Mouse (Mus musculus) cerebellum, postnatal 10 days (tissue): Measurements from ENCODE around the gene Slc25a1.
"Not testable (repeated sequence)": the region's sequence is repeated elsewhere in the genome, so short reads cannot be mapped to it uniquely, and the experiment has no call there.

ENCODE experiments used
- DNase-seq, 2 experiments: peaks; one replicate each; pipeline ENCODE4 v3.0.0; 2021; ENCODE audit warnings: mixed read lengths in 2 of 2

The Slc25a1 gene

DNA sequence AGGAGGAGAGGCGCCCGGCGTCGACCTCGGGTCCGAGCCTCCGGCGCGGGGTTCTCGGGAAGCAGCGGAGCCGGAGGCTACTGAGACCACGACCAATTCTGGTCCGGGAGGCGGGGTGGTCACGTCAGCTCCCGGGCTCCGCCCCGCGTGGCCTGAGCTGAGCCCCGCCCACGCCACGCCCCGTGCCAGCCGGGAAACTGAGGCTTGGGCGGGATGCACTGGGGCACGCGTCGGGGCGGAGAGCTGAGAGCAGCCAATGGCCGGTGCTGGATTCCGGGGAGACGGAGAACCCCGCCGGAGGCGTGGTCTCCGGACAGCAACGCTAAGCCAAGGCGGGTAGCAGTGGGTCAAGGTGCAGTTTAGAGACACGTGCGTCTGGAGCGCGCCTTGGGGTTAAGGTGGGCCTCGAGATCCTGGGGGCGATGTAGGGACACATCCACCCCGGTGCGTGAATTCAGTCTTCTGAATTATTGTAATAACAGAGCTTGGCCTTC is at the start of gene Slc25a1:
Gene Slc25a1, minus strand, starts transcription at position 133 of the 494 bp plus-strand sequence.
- DNase-seq, result peak; percentile 82 to 88

DNA sequence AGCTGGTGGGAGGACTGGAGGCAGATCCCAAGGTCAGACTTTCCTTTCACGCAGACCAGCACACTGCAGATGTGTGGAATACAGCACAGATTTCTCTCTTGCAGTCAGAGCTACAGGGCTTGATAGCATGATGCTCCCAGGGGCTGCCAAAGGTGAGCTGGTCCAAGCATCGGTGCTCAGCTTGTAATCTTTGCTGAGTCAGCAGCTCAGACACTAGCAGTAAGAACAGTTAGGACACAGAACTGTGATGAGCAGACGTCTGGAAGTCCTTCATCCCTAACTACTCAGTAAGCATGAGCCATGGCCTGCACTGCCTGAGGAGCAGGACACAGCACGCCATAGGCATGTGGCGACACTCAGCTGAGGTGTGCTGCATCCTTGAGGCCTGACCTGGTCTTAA is 43.8 kb upstream of the Slc25a1 start:
- no peak for DNase-seq

DNA sequence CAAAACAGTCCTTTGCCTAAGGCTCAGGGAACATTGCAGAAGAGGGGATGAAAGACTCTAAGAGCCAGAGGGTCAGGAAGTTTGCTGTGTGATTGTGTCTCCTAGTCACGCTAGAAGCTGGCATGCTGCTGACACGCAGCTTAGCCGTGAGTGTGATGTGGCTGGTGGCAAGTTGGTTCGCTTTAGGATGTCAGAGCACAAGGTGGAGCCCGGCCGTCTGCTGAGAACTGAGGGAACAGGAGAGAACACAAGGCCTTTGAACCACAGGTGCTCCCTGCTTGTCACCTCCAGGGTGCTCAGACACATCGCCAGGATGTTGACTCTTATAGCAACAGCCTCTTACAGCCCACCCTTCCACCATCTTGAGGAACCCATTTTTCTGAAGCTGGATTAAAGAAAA is 34.1 kb upstream of the Slc25a1 start:
- DNase-seq, result no peak

DNA sequence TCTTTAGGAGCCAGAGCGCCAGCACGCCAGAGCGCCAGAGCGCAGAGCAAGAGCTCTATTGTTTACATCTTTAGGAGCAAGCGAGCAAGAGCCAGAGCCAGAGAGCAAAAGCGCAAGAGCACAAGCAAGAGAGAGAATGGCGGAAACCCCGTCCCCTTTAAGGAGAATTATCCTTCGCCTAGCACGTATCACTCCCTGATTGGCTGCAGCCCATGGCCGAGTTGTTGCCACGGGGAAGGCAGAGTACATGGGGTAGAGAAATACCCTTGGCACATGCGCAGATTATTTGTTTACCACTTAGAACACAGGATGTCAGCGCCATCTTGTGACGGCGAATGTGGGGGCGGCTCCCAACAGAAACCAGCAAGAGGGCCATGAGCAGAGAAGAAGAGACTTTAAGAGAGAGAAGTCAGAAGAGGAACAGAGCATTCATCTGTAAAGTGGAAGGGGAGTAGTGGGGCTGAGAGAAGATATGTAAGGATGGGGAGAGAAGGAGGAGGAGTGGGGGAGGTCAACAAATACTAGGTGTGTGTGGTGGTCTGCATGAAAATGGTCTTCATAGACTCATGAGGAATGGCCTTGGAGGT is 28.1 kb upstream of the Slc25a1 start:
- DNase-seq, result not testable (repeated sequence)

DNA sequence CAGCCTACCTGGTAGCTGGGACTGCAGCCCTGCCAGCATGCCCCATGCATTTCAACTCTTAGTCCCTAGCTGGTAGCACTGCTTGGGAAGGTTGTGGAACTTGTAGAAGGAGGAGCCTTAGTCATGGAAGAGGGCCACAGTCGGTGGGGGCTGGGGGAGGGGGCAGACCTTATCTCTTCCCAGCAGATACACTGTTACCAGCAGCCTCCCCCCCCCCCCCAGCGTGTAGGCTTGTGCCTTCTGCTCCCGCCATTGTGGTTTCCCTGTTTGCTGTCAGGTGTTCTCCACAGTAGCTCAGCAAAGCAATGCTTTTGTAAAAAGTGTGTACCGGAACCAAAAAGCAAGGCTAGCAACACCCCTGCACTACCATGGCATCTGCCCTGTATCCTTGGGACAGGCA is 23.6 kb upstream of the Slc25a1 start:
- no peak for DNase-seq

DNA sequence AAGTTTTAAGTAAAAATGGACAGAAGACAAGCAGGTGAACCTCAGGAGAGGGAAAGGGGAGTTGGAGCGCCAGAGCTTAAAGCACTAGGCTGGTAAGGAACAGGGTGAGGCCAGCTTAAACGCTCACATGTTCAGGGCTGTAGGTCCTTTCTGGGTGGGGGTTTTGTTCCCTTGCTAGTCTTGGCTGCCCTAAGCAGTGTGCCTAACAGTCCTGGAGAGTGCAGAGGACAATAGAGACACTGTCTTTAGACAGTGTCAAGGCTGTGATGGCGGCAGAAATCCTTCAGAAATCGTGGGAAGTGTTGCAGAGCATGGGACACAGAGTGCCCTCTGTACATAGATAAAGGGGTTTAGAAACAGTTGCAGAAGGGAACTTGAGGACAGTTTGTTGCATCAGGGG is 22.0 kb upstream of the Slc25a1 start:
- DNase-seq, result no peak

DNA sequence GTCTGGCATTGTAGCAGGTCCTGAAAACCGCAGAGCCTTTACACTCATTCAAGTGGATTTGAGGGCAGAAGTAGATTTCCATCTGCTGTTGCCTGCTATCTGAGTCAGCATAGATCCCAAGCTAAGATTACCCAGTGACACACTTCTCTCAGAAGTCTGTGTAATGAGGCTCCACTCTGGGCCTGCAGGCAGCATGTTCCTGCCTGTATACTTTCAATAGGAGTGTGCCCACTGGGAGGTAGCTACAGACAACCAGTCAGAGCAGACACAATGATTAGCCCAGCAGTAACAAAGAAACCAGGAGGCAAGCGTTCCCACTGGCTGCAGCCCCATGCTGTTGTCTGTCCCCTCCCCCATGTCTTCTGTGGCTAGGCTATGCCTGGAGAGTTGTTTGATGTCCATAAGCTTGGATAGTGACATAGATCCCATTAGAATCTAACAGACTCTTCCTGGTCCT is 21.4 kb upstream of the Slc25a1 start:
- DNase-seq, result no peak

DNA sequence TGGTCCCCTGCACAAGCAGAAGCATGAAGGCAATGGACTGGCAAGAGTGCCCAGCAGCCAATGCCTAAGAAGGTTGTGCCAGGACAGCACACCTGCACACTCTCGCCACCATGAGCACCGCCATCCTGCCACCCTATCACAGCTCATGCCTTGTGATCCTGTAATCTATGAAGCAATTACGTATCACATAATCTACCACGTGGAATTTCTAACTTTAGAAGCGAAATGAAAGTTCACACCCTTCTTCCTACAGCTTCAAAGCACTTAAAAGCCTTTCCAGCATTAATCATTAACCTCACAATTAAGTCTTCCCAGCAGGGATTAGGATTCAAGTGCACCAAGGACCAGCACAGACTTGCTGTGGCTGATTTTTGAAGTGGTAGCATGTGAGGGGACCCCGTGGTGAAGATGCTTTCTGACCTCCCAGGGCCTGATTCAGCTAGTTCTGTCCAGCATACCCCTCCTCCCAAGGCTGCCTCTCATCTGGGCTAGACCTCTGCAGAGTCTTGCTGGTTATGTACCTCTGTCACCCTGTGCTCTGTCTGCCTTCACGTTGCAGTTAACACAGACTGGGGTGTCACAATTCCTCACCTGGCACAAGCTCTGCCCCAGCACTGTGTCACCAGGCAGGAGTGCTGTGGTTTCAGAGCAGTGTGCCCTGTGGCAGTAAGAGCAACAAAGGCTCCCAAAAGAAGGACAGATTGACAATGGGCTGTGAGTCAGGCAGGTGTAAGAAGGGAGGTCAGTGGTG is 17.2 kb upstream of the Slc25a1 start:
- no peak for DNase-seq

DNA sequence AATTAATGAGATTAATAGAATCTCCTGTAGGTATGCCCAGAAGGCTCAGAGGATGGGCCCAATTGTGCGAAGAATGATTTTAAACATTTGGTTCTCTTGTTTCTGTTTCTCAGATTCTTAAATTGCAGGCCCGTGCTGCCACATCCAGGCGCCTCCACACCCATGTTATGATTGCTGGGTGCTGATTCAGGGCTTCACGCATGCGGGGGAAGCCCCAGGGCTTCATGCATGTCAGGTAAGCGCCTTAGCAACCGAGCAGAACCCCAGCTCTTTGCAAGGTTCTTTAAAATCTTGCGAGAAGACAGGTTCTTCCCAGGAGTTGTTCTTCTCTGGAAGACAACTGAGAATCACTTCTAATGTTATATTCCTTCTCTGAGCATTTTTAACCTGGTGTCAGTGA is 15.4 kb upstream of the Slc25a1 start:
- no peak for DNase-seq

DNA sequence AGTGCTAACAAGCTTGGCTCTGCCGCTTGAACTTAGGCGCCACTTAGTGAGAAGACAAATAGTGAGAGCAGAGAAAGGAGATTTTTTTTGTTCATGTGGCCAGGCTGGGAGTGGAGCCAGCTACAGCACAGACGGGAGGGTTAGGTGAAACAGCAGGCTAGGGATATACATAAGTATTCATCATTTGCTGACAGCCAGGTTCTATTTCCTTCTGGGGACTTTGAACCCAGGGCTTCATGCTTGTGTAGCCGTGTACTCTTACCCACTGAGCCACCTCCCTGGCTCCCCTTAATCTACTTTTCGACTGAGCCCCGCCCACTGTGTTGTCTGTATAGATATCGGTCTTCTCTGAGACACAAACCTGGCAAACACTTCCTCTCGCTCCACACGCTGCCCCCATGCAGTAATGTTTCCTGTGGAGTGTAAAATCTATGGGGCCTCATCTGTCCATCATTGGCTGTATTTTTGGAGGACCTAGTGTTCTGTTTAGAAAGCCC is 11.3 kb upstream of the Slc25a1 start:
- DNase-seq, result peak in 1 of 2 experiments; percentile 43

DNA sequence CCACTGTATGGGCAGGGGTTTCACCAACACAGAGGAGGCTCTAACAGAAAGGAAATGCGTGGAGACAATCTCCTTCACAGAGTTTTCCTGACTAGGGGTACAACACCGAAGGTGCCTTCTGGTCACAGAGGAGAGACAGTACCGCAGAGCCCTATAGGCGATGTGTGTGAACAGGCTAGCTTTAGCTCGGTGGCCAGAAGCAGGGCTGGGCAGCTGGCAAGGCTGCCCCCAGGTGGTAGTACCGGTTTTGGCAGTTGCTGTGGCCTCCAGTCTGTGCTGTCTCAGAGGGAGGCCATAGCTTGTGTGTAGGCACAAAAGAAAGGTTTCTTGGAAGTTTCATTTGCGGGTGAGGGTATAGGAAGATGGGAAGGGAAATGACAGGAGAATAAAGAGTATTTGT is 10.8 kb upstream of the Slc25a1 start:
- peak; percentile 77 to 83 for DNase-seq

DNA sequence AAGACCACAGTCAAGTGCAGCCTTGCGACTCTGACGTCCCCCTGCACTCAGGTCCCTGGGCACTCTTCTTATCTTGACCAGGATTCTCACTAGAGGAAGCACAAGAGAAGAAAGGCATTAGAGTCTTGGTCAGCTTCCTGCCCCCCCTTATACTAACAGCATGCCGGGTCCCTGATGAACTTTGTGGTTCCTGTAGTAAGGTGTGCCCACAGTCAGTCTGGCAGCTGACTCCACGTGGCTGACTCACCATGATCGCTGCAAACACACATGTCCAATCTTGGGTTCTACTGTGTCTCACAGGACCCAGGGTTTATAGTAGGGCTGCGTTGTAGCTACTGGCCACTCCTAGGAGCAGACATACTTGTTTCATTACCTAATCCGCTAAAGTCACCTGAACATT is 10.2 kb upstream of the Slc25a1 start:
- DNase-seq, result no peak

DNA sequence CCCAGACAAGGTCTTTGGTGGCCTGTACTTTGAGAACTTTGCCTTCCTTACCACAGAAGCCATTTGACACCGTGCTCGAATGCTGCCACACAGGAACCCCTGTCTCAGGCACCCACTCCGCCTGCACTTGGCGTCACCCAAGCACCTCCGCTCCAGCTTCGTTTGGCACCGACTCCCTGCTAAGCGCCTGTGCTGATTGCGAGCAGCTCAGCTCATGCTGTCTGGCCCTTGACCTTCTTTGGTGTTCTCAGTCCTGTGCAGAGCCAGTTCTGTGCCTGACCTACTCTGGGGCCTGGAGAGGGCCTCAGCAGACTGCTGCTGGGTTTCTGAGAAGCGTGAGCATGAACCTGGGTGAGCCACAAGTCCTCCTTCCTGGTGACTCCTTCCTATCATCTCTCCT is 8.8 kb upstream of the Slc25a1 start:
- DNase-seq, result no peak

DNA sequence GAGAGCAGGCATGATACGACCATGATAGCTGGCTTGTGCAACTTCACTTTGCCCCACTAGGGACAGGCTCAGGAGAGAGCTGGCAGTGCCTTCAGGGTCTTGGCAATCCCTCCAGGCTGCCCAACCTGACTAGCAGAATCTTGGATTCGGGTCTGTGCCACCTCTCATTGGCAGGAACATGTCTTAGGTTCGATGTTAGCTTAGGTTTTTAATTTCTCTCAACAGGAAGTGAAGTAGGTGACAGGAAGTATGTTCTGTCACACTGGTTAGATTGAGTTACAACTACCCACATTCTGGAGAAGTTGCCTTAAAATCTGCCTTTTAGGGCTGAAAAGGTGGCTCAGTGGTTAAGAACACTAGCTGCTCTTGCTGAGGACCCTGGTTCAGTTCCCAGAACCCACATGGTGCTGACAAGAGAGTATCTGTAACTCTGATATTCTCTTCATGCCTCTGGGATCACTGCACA is 6.5 kb upstream of the Slc25a1 start:
- no peak for DNase-seq

DNA sequence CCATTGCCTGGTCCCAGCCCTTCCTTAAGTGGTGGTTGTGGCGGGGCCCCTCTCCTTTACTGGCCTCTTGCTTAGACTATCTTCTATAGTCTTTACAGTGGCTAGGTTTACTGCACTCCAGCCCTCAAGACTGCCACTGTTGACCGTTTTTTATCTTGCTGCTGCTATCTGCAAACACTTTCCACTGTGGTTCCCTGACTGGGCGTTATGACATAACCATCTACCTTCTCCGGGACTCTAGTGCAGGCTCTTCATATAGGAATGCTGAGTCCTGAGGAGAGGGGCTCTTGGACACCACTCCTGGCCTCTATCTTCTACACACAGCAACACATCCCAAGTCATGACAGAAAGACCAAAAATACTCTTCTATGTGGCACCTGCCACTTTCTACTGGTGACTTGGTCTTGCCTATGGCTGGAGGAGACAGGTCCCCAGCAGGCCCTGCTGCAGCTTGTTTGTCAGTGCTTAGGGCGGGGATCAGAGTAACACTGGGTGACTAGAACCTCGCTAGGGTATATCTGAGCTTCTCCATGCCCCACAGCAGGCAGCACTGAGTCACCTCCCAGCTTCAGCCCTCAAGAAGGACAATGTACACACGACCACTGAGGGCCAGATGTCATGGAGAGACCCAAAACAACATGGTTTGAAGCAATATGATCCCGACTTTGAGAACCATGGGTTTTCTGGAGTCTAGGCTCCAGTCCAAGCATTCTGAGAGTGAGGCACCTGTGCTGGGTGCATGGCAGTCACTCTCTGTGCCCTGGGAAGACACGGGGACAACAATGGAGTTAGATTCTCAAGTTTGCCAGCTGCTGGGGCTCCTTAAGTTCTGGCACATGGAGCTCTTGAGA is 5.8 kb upstream of the Slc25a1 start:
- DNase-seq, result no peak

DNA sequence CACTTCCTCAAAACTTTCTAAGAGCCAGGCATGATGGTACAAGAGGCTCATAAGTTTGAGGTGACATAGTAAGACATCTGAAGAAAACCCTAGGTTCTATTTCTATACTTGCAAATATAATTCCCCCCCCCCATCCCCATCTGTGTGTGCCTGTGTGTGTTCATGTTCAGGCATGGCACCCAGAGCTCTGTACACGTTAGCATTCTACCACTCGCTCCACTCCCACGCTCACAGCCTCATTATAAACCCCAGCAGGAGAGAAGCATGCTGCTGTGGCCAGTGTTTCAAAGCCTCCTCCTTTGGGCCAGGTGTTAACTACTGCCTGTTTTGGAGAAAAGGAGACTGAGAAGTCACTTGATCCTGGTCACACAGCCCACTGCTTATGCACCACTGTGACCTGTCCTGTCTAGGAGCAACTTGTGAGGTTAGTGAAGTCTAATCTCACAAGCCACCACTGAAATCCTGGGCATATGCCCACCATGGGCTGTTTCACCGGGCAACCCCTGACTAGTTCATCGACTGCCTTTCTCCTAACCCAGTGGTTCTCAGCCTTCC is 4.0 kb upstream of the Slc25a1 start:
- DNase-seq, result no peak

DNA sequence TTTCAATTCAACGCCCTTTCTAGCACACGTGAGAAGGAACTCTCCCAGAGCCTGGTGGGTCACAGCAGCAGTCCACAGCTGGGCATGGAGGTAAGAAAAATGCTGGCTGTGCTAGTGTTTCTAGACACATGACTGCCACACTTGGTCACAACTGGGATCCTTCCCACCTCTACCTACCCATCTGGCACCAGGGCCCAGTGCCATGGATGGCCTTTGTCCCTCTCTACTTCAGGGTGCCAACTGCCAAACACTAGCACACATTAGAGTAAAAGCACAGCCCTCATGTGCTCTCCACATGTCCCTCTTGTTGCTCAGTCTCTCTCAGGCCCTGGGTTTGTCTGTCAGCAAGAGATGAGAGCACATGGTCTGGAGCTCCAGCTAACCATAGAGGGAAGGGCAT is 1.6 kb upstream of the Slc25a1 start:
- peak; percentile 54 to 65 for DNase-seq

DNA sequence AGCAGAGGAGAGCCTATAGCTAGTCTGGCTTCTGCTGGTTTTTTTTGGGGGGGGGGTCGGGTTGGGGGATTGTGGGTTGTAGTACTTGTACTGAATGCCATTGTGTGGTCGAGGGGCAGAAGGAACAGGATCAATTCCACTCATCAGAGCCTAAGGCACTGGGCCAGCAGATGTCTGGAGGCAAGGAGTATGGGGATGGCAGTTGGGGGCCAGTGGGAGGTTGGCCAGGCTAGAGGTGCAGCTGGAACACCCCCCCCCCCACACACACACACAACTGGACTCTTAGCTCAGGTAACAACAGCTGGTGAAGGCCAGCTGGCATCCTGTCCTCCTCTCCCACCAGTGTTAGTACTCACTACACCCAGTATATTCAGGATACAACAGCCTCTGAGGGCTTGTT is 1.2 kb upstream of the Slc25a1 start:
- peak; percentile 47 to 65 for DNase-seq

DNA sequence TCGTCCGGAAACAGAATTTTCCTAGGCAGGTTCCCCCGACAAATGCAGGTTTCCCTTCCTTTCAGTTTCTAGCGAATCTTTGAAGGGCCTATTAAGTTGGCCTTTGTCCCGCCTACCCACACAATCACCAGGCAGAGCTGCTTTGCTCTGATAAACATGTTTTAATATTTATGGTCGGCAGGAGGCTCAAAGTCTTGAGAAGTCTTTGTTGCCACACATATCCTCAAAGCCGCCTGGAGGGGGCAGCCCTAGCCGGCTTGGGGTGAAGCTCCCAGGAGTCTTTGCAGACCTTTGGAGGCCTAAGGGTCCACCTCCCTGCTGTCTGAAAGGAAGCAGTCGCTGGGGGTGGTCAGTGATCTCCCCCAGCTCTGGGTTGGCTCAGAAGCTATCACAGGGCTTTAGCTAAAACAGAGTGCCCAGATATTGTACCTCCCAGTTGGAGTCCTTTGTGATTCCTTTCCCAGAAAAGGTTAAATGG is 647 bp upstream of the Slc25a1 start:
- DNase-seq, result peak; percentile 76

DNA sequence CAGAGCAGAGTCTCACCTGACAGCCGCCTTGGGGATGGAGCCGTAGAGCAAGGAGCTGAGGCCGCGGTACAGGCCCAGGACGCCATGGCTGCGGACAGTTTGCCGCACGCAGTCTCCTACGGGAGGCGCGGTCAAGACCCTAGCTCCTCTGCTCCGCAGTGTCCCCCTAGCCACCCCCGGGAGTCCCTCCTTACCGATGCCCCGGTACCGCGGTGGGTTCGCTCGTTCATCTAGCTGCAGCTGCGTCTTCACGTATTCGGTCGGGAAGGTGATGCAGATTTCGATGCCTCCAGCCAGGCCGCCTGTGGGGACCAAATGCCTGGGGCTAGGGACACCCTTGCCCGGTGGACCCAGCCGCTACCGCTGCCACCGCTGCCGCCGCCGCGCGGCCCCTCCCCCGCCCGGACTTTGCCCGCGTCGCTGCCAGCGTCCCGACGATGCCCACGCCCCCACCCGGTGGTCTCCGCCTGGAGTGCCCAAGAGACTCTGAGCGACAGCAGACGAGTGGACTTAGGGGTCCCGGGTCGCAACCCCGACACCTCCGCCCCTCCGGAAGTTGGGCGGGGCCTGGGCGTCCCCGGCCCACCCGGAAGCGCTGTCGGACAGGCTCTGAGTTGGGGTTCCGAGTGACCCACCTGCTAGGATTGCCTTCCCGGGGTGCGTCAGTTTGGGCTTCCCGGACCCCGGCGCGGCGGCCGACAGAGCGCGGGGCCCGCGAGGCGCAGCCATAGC is 502 bp downstream of the Slc25a1 start:
- peak; percentile 69 for DNase-seq

DNA sequence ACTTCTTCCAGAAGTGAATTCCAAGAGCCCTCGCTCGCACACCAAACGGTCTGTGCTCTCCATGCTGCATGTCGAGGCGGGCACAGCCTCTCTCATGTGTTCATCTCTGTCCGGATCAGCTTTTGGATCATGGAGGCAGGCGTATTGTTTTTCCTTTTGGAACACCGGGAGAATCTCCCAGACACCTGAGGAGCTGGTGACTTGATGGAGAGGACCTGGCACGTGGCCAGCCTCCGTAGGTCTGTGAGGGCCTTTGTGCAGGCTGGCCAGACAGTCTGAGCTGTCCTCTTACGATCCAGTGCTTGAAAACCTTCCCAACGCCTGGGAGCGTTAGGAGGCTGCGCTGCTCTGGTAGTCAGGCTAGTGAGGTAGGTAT is 5.9 kb downstream of the Slc25a1 start:
- peak in 1 of 2 experiments; percentile 65 for DNase-seq
